Mouse (Mus musculus) megakaryocyte progenitor cell, adult 5-6 weeks (primary cell): Measurements from ENCODE around the gene Dync1h1. TPM values are rescaled to one million over a fixed set of nuclear protein-coding genes. Genes with fewer than 3 reads are reported as not detected.
"Not testable (repeated sequence)": the region's sequence is repeated elsewhere in the genome, so short reads cannot be mapped to it uniquely, and the experiment has no call there.

Source experiments
- ATAC-seq: replicated peaks from 2 replicates; pipeline ENCODE4 v1.8.0; 2016; ENCODE audit warnings: mild to moderate bottlenecking, moderate TSS enrichment, inconsistent platforms; ENCODE audit not compliant: poor library complexity
- total RNA-seq, 2 experiments: library from RNA; stranded (forward) in 1 of 2; stranded (reverse) in 1 of 2; fragments of 157-497, 149-512 nt in 1 of 2; fragments of 200-1000 nt in 1 of 2; gene quantifications; 2 replicates each; pipeline versions ENCODE4 v1.2.3 to v1.2.4; 2015 to 2017

Gene Dync1h1
- total RNA-seq, 2 experiments from 2014 or later: 64.4 to 91.9 TPM

DNA sequence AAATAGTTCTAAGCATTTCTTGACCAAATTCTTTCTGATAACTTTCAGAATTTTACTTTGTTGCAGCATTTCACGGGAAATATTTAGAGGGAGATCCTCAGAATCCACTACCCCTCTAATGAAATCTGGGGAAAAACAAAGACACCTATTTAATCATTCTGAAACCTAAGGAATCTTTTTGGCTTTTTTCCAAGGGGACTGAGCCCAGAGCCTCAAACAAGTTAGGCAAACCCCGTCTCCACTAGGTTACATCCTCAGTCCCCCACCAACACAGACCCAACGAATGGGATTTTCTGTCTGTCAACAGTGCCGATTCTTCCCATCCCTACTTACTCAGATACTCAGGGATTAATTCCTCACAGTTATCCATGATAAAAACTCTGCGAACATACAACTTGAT lies 92.1 kb downstream of the Dync1h1 start:
- ATAC-seq: not testable (repeated sequence)

- ATAC-seq: peak; percentile 24
Observed at GRCm38 (mm10) chr12:110695676-110696171, 94.5 kb downstream of the Dync1h1 start.

GRCm38 (mm10) chr12:110696173-110696974 lies 95.1 kb downstream of the Dync1h1 start:
- peak; percentile 53 for ATAC-seq

DNA sequence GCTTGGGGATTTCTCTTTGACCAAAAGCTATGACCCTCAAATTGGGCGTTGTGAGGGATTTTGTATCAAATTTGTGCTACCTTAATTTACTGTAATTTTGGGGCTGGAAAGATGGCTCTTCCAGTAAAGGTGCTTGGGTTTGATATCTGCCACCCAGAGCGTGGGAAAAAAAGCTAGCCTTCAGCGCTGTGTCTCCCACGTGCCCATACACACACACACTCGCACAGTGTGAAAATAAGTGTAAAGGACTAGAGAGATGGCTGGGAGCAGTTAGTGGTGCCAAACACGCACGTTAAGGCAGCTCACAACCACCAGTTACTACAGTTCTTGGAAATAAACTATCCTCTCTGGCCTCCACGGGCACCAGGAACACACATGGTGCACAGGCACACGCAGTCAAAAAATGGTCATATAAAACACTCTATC lies 95.7 kb downstream of the Dync1h1 start:
- no peak for ATAC-seq

- ATAC-seq: no peak
Observed at GRCm38 (mm10) chr12:110697457-110697856, 96.2 kb downstream of the Dync1h1 start.

DNA sequence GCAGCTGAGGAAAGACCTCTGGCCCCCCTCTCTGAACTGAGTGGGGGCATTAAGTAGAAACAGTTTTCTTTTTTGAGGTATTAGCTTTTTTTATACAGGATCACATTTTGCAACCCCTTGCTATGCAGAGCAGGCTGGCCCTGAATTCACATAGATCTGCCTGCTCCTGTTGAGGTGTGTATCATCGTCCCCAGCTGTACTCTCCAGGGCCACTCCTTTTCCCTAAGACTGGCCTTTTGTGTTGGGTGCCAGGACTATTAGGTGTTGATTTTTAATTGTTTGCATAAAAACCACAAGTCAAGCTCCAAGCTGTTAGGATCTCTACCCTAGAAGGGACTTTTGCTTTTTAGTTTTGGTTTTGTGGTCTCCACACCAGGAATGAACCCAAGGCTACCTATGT lies 96.8 kb downstream of the Dync1h1 start:
- ATAC-seq: no peak

DNA sequence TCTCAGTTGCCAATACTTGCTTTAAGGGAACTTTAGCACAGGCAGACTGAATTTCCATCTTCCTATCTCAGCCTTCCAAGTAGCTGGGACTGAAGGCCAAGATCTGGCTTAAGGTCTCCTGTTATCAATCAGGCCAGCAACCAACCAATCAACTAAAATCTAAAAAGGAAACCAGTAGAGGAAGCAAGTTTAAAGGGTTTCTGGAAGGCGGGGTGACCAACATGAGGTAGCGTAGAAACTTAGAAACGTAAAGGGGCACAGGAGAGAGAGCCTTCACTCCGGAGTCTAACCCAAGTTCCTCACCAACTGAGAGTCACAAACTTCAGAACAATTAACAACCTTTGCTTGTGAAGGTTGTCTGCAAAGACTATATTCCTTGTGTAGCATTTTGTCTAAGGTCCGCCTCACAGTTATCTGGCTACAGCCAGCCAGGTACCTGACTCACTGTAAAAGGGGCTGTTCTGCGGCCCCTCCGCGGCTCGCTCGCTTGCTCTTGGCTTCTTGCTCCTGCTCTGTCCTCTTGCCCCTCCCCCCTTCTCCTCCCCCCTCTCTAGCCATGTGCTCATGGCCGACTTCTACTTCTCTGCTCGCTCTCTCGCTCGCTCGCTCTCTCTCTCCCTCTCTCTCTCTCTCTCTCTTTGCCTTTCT lies 97.4 kb downstream of the Dync1h1 start:
- peak; percentile 10 for ATAC-seq

GRCm38 (mm10) chr12:110699171-110699547 lies 97.9 kb downstream of the Dync1h1 start:
- ATAC-seq: no peak

- no peak for ATAC-seq
Observed at GRCm38 (mm10) chr12:110700730-110701129, 99.5 kb downstream of the Dync1h1 start.

DNA sequence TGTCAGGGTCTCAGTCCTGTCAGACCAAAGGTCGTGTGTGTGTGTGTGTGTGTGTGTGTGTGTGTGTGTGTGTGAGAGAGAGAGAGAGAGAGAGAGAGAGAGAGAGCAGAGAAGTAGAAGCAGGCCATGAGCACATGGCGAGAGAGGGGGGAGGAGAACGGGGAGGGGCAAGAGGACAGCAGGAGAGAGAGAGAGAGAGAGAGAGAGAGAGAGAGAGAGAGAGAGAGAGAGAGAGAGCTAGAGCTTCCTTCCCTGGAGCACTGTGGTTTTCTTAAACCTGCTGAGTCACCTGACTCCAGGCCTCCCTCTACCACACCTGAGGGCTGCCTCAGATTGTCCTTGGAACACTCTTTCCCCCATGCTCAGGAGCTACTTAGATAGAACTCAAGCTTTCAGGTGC lies 100.1 kb downstream of the Dync1h1 start:
- peak; percentile 31 for ATAC-seq

DNA sequence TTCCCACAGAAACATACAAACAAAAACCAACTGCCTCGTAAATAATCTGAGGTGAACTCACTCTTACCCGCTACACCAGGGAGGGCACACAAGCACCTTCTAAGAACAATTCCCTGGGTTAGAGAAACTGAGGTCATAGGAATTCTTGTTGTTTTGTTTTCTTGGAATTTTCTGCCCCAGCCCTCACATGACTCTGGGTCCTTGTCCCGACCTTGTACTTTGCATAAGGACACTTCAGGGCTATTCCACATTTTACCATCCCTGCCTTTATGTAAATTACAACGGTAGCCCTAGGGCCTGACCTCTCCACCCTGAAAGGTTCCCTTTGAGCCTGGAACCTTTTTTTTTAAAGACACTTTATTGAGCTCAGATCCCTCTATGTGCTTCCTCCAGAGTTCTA lies 101.3 kb downstream of the Dync1h1 start, which contains the start of gene Hsp90aa1:
TSS of gene Hsp90aa1 (minus strand) at position 173 of the 400 bp plus-strand sequence.
- ATAC-seq: no peak

- peak; percentile 37 for ATAC-seq
Observed at GRCm38 (mm10) chr12:110703008-110703471, 101.8 kb downstream of the Dync1h1 start.

- ATAC-seq: no peak
Observed at GRCm38 (mm10) chr12:110703682-110704081, 102.4 kb downstream of the Dync1h1 start.

DNA sequence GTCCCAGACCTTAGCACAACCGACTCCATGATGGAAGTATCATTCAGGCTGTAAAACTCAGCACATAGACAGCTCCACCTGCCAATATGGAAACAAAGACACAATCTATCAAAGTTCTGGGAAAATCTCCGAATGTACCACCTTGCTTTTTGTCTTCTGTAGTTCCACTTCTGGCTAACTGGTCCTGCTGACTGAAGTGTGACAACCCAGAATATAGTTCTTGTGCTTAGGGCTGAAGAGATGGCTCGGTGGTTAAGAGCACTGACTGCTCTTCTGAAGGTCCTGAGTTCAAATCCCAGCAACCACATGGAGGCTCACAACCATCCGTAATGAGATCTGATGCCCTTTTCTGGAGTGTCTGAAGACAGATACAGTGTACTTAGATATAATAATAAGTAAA lies 104.2 kb downstream of the Dync1h1 start:
- not testable (repeated sequence) for ATAC-seq

GRCm38 (mm10) chr12:110706337-110707231 lies 105.3 kb downstream of the Dync1h1 start:
- ATAC-seq: peak; percentile 84

DNA sequence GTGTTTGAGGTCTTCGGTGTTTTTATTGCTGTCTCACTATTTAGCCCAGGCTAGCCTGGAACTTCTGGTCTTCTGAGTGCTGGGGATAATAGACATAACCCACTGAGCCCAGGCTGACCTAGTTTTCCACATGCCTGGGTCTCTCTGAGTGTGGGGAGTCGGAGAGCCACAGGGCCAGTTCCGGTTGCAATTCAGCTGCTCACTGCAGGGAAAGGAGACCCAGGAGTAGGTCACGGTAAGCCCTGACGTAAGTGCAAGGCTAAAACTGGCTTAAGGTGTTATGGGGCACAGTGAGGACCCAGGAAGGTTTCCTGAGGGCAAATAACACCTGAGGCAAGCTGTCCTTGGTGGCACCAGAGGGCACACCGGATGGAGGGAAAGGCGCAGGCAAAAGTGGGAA lies 106.2 kb downstream of the Dync1h1 start:
- ATAC-seq: no peak

- ATAC-seq: no peak
Observed at GRCm38 (mm10) chr12:110711270-110711669, 110.0 kb downstream of the Dync1h1 start.

GRCm38 (mm10) chr12:110713784-110714183 lies 112.5 kb downstream of the Dync1h1 start:
- peak; percentile 89 for ATAC-seq

GRCm38 (mm10) chr12:110714215-110714614 lies 113.0 kb downstream of the Dync1h1 start:
- no peak for ATAC-seq

GRCm38 (mm10) chr12:110716004-110716403 lies 114.8 kb downstream of the Dync1h1 start:
- ATAC-seq: no peak
